In genomic region chr14:55596036-55596690, GRCm38 (mm10) we compare ENCODE assay signal across 16 mouse cellular contexts. TPM values are rescaled to one million over a fixed set of nuclear protein-coding genes. Genes with fewer than 3 reads are reported as not detected.
DNase-seq lines count a peak whose midpoint lies in the region; ATAC-seq and TF ChIP-seq lines count a peak whose summit lies in the region.
"Had no signal": no experiment of that assay in that cellular context is flagged by ENCODE, and none has a peak within 500 bp of the region (broad histone marks: within the 10 kb centered on the region; RNA-seq: fewer than 3 reads in every experiment).

No protein-coding gene starts in this region.

- H3K27me3 ChIP-seq in forebrain, postnatal 0 days (ENCODE audit: insufficient read depth, low read length), result no peaks in the 10 kb centered on the region
- no peaks in the 10 kb centered on the region for H3K27me3 ChIP-seq in forebrain, embryonic 11.5 days (ENCODE audit: control insufficient read depth, insufficient read depth, low read length)
- no peaks in the 10 kb centered on the region for H3K27me3 ChIP-seq in midbrain, embryonic 10.5 days (ENCODE audit: low read depth, poor library complexity, severe bottlenecking)
- no peaks in the 10 kb centered on the region for H3K27me3 ChIP-seq in midbrain, embryonic 16.5 days (ENCODE audit: control insufficient read depth, insufficient read depth, low read depth, low read length)
- no peaks in the 10 kb centered on the region for H3K27me3 ChIP-seq in embryonic facial prominence, embryonic 13.5 days
- H3K27me3 ChIP-seq: hindbrain, embryonic 12.5 days; intestine, embryonic 15.5 days; limb, embryonic 12.5 days; midbrain, embryonic 12.5 days had no signal

- no peak overlapping the region for H3K4me3 ChIP-seq in forebrain, postnatal 0 days (ENCODE audit: low read depth, low read length)
- H3K4me3 ChIP-seq in forebrain, embryonic 11.5 days (ENCODE audit: low read depth, low read length), result no peak overlapping the region
- no peak overlapping the region for H3K4me3 ChIP-seq in midbrain, embryonic 10.5 days
- H3K4me3 ChIP-seq in midbrain, embryonic 16.5 days (ENCODE audit: low read depth, low read length), result no peak overlapping the region
- no peak overlapping the region for H3K4me3 ChIP-seq in embryonic facial prominence, embryonic 13.5 days
- H3K4me3 ChIP-seq: erythroblast, embryonic 14.5 days; hindbrain, embryonic 12.5 days; intestine, embryonic 15.5 days; limb, embryonic 12.5 days; midbrain, embryonic 12.5 days had no signal

- H3K27ac ChIP-seq in forebrain, postnatal 0 days (ENCODE audit: low read depth, low read length), result 0 out of 2 replicates have a peak overlapping the region, but pooled peaks have one; percentile 10
- H3K27ac ChIP-seq in forebrain, embryonic 11.5 days (ENCODE audit: low read depth, low read length), result no peak overlapping the region
- H3K27ac ChIP-seq in midbrain, embryonic 10.5 days (replicated peaks), result no peak overlapping the region
- no peak overlapping the region for H3K27ac ChIP-seq in midbrain, embryonic 16.5 days (ENCODE audit: low read length)
- no peak overlapping the region for H3K27ac ChIP-seq in embryonic facial prominence, embryonic 13.5 days
- H3K27ac ChIP-seq: hindbrain, embryonic 12.5 days; intestine, embryonic 15.5 days; limb, embryonic 12.5 days; midbrain, embryonic 12.5 days had no signal

- H3K4me1 ChIP-seq in forebrain, postnatal 0 days (ENCODE audit: insufficient read depth), result peaks cover 14% of the 10 kb centered on the region
- H3K4me1 ChIP-seq in forebrain, embryonic 11.5 days (replicated peaks; ENCODE audit: control insufficient read depth, insufficient read depth, low read length), result peaks cover 7% of the 10 kb centered on the region; the same call in 1 of the 2 replicates
- peaks cover 25% of the 10 kb centered on the region for H3K4me1 ChIP-seq in midbrain, embryonic 10.5 days
- H3K4me1 ChIP-seq in midbrain, embryonic 16.5 days (ENCODE audit: control insufficient read depth, insufficient read depth, low read length), result peaks cover 20% of the 10 kb centered on the region
- H3K4me1 ChIP-seq in embryonic facial prominence, embryonic 13.5 days, result peaks cover 16% of the 10 kb centered on the region

- DNase-seq in forebrain, postnatal 0 days, result peak; percentile 46
- DNase-seq in forebrain, embryonic 11.5 days (ENCODE audit: low spot score), result no peak
- DNase-seq in kidney, postnatal 10 days, result peak; percentile 65
- DNase-seq in kidney, adult 9 months, result no peak
- peak; percentile 29 for DNase-seq in midbrain, embryonic 10.5 days (ENCODE audit: low spot score)
- no peak for DNase-seq in frontal cortex, postnatal 36 days (ENCODE audit: low spot score in 2 of 2)
- DNase-seq: lung, postnatal 36 days had no signal

- no peak overlapping the region for H3K4me2 ChIP-seq in forebrain, postnatal 0 days (ENCODE audit: low read depth)
- H3K4me2 ChIP-seq in forebrain, embryonic 11.5 days (ENCODE audit: low read depth, low read length, severe bottlenecking), result no peak overlapping the region
- H3K4me2 ChIP-seq in midbrain, embryonic 16.5 days (ENCODE audit: low read length), result no peak overlapping the region
- no peak overlapping the region for H3K4me2 ChIP-seq in embryonic facial prominence, embryonic 13.5 days
- H3K4me2 ChIP-seq: heart, embryonic 11.5 days; hindbrain, embryonic 12.5 days; intestine, embryonic 15.5 days; limb, embryonic 12.5 days; midbrain, embryonic 12.5 days had no signal

- H3K9ac ChIP-seq in forebrain, postnatal 0 days, result no peak overlapping the region; the same call in 1 of the 2 replicates
- no peak overlapping the region for H3K9ac ChIP-seq in forebrain, embryonic 11.5 days (ENCODE audit: low read length)
- H3K9ac ChIP-seq in midbrain, embryonic 16.5 days (ENCODE audit: low read depth, low read length), result no peak overlapping the region
- H3K9ac ChIP-seq in embryonic facial prominence, embryonic 13.5 days, result 0 out of 2 replicates have a peak overlapping the region, but pooled peaks have one; percentile 17
- H3K9ac ChIP-seq: hindbrain, embryonic 12.5 days; intestine, embryonic 15.5 days; limb, embryonic 12.5 days; midbrain, embryonic 12.5 days had no signal

- H3K36me3 ChIP-seq in forebrain, postnatal 0 days (ENCODE audit: insufficient read depth), result peaks cover 70% of the 10 kb centered on the region
- H3K36me3 ChIP-seq in forebrain, embryonic 11.5 days (ENCODE audit: control insufficient read depth, insufficient read depth, low read length), result peaks cover 5% of the 10 kb centered on the region
- peaks cover 78% of the 10 kb centered on the region for H3K36me3 ChIP-seq in midbrain, embryonic 10.5 days
- peaks cover 44% of the 10 kb centered on the region for H3K36me3 ChIP-seq in midbrain, embryonic 16.5 days (ENCODE audit: control insufficient read depth, insufficient read depth, low read length)
- H3K36me3 ChIP-seq in embryonic facial prominence, embryonic 13.5 days, result peaks cover 66% of the 10 kb centered on the region

- 68% methylated on average over 13 of the region's 13 CpGs for WGBS in forebrain, postnatal 0 days
- WGBS in forebrain, embryonic 11.5 days, result 82% methylated on average over 13 of the region's 13 CpGs
- 74% methylated on average over 13 of the region's 13 CpGs for WGBS in midbrain, embryonic 10.5 days
- 69% methylated on average over 13 of the region's 13 CpGs for WGBS in midbrain, embryonic 16.5 days
- 82% methylated on average over 13 of the region's 13 CpGs for WGBS in embryonic facial prominence, embryonic 13.5 days

- no peak for TF ChIP-seq CTCF in forebrain, postnatal 0 days (IDR thresholded peaks at IDR 0.05; ENCODE audit: low read depth)

- ATAC-seq in forebrain, postnatal 0 days, result no peak
- no peak for ATAC-seq in forebrain, embryonic 11.5 days (replicated peaks; ENCODE audit: low FRiP score)
- no peak for ATAC-seq in midbrain, embryonic 16.5 days
- ATAC-seq in embryonic facial prominence, embryonic 13.5 days (ENCODE audit: insufficient number of reproducible peaks, insufficient read depth, low FRiP score, low TSS enrichment, low read depth), result no peak
- ATAC-seq: forebrain, embryonic 16.5 days; intestine, embryonic 15.5 days had no signal

- no peaks in the 10 kb centered on the region for H3K9me3 ChIP-seq in forebrain, postnatal 0 days (ENCODE audit: low read length)
- no peaks in the 10 kb centered on the region for H3K9me3 ChIP-seq in forebrain, embryonic 11.5 days (ENCODE audit: control insufficient read depth, low read length)
- no peaks in the 10 kb centered on the region for H3K9me3 ChIP-seq in midbrain, embryonic 10.5 days (replicated peaks)
- no peaks in the 10 kb centered on the region for H3K9me3 ChIP-seq in midbrain, embryonic 16.5 days (replicated peaks; ENCODE audit: control insufficient read depth, low read length, poor library complexity, severe bottlenecking)
- no peaks in the 10 kb centered on the region for H3K9me3 ChIP-seq in embryonic facial prominence, embryonic 13.5 days
- H3K9me3 ChIP-seq: hindbrain, embryonic 12.5 days; intestine, embryonic 15.5 days; limb, embryonic 12.5 days; midbrain, embryonic 12.5 days had no signal

RNA-seq across cellular contexts. Expression of gene Rnf31, which starts 4.7 kb away (rescaled TPM):
- 13.5 and 24.2 TPM in 2 replicates for total RNA-seq in forebrain, postnatal 0 days (2014; rRNA removed)
- 17.0 and 18.9 TPM in 2 replicates for polyA plus RNA-seq in forebrain, postnatal 0 days (2015; fragmentation: Nextera tagmentation; extraction: Ambion mirVana)
- 13.7 and 18.1 TPM in 2 replicates for polyA plus RNA-seq in forebrain, embryonic 11.5 days (2014; fragmentation: Nextera tagmentation; extraction: Ambion mirVana)
- 15.4 and 21.0 TPM in 2 replicates for polyA plus RNA-seq in midbrain, embryonic 10.5 days (2016; fragmentation: Nextera tagmentation; extraction: Ambion mirVana)
- polyA plus RNA-seq in midbrain, embryonic 16.5 days (2015; fragmentation: Nextera tagmentation; extraction: Ambion mirVana), result 24.6 and 27.2 TPM in 2 replicates
- polyA plus RNA-seq in embryonic facial prominence, embryonic 13.5 days (2015; fragmentation: Nextera tagmentation; extraction: Ambion mirVana), result 17.6 and 21.7 TPM in 2 replicates

RNA-seq across cellular contexts. Expression of gene Psme2, which starts 5.2 kb away (rescaled TPM):
- total RNA-seq in forebrain, postnatal 0 days (2014; rRNA removed), result 76.2 and 137 TPM in 2 replicates
- polyA plus RNA-seq in forebrain, postnatal 0 days (2015; fragmentation: Nextera tagmentation; extraction: Ambion mirVana), result 171 and 193 TPM in 2 replicates
- polyA plus RNA-seq in forebrain, embryonic 11.5 days (2014; fragmentation: Nextera tagmentation; extraction: Ambion mirVana), result 178 and 187 TPM in 2 replicates
- polyA plus RNA-seq in midbrain, embryonic 10.5 days (2016; fragmentation: Nextera tagmentation; extraction: Ambion mirVana), result 171 and 184 TPM in 2 replicates
- 174 and 183 TPM in 2 replicates for polyA plus RNA-seq in midbrain, embryonic 16.5 days (2015; fragmentation: Nextera tagmentation; extraction: Ambion mirVana)
- 233 and 267 TPM in 2 replicates for polyA plus RNA-seq in embryonic facial prominence, embryonic 13.5 days (2015; fragmentation: Nextera tagmentation; extraction: Ambion mirVana)

RNA-seq across cellular contexts. Expression of gene Irf9, which starts 7.2 kb away (rescaled TPM):
- total RNA-seq in forebrain, postnatal 0 days (2014; rRNA removed), result 16.8 and 18.1 TPM in 2 replicates
- polyA plus RNA-seq in forebrain, postnatal 0 days (2015; fragmentation: Nextera tagmentation; extraction: Ambion mirVana), result 5.6 and 7.0 TPM in 2 replicates
- 6.5 and 8.6 TPM in 2 replicates for polyA plus RNA-seq in forebrain, embryonic 11.5 days (2014; fragmentation: Nextera tagmentation; extraction: Ambion mirVana)
- polyA plus RNA-seq in midbrain, embryonic 10.5 days (2016; fragmentation: Nextera tagmentation; extraction: Ambion mirVana), result 6.5 and 6.9 TPM in 2 replicates
- polyA plus RNA-seq in midbrain, embryonic 16.5 days (2015; fragmentation: Nextera tagmentation; extraction: Ambion mirVana), result 10.4 and 10.5 TPM in 2 replicates
- 10.5 and 12.3 TPM in 2 replicates for polyA plus RNA-seq in embryonic facial prominence, embryonic 13.5 days (2015; fragmentation: Nextera tagmentation; extraction: Ambion mirVana)

RNA-seq across cellular contexts. Expression of gene Emc9, which starts 11.1 kb away (rescaled TPM):
- total RNA-seq in forebrain, postnatal 0 days (2014; rRNA removed), result 25.2 and 31.5 TPM in 2 replicates
- 53.2 and 55.6 TPM in 2 replicates for polyA plus RNA-seq in forebrain, postnatal 0 days (2015; fragmentation: Nextera tagmentation; extraction: Ambion mirVana)
- polyA plus RNA-seq in forebrain, embryonic 11.5 days (2014; fragmentation: Nextera tagmentation; extraction: Ambion mirVana), result 3.4 and 4.7 TPM in 2 replicates
- polyA plus RNA-seq in midbrain, embryonic 10.5 days (2016; fragmentation: Nextera tagmentation; extraction: Ambion mirVana), result 7.9 and 8.0 TPM in 2 replicates
- polyA plus RNA-seq in midbrain, embryonic 16.5 days (2015; fragmentation: Nextera tagmentation; extraction: Ambion mirVana), result 31.6 and 46.9 TPM in 2 replicates
- polyA plus RNA-seq in embryonic facial prominence, embryonic 13.5 days (2015; fragmentation: Nextera tagmentation; extraction: Ambion mirVana), result 4.7 and 4.8 TPM in 2 replicates

RNA-seq across cellular contexts. Expression of gene Psme1, which starts 18.2 kb away (rescaled TPM):
- 136 and 138 TPM in 2 replicates for total RNA-seq in forebrain, postnatal 0 days (2014; rRNA removed)
- 219 and 238 TPM in 2 replicates for polyA plus RNA-seq in forebrain, postnatal 0 days (2015; fragmentation: Nextera tagmentation; extraction: Ambion mirVana)
- polyA plus RNA-seq in forebrain, embryonic 11.5 days (2014; fragmentation: Nextera tagmentation; extraction: Ambion mirVana), result 100 and 105 TPM in 2 replicates
- polyA plus RNA-seq in midbrain, embryonic 10.5 days (2016; fragmentation: Nextera tagmentation; extraction: Ambion mirVana), result 88.7 and 97.9 TPM in 2 replicates
- polyA plus RNA-seq in midbrain, embryonic 16.5 days (2015; fragmentation: Nextera tagmentation; extraction: Ambion mirVana), result 238 and 262 TPM in 2 replicates
- 141 and 152 TPM in 2 replicates for polyA plus RNA-seq in embryonic facial prominence, embryonic 13.5 days (2015; fragmentation: Nextera tagmentation; extraction: Ambion mirVana)

Comparison
In these comparisons a context has a peak if more than half of its experiments do, and no peak if none do; other contexts are left out.
1. DNase-seq: peak in forebrain, postnatal 0 days (single experiment), kidney, postnatal 10 days (single experiment) and midbrain, embryonic 10.5 days (single experiment); none in forebrain, embryonic 11.5 days (single experiment), kidney, adult 9 months (single experiment) and frontal cortex, postnatal 36 days (0 of 2).